Mouse (Mus musculus) CD4-positive helper T cell, adult 2 months (primary cell): ENCODE results near the gene 4930451I11Rik.
A peak's percentile ranks its signal among the peaks of the same experiment; 100 is the strongest.

ENCODE experiments used
- DNase-seq: peaks from one replicate; pipeline ENCODE4 v3.0.0-alpha.2; 2012; ENCODE audit warnings: low read depth, missing footprints, low spot score

4930451I11Rik gene

DNA sequence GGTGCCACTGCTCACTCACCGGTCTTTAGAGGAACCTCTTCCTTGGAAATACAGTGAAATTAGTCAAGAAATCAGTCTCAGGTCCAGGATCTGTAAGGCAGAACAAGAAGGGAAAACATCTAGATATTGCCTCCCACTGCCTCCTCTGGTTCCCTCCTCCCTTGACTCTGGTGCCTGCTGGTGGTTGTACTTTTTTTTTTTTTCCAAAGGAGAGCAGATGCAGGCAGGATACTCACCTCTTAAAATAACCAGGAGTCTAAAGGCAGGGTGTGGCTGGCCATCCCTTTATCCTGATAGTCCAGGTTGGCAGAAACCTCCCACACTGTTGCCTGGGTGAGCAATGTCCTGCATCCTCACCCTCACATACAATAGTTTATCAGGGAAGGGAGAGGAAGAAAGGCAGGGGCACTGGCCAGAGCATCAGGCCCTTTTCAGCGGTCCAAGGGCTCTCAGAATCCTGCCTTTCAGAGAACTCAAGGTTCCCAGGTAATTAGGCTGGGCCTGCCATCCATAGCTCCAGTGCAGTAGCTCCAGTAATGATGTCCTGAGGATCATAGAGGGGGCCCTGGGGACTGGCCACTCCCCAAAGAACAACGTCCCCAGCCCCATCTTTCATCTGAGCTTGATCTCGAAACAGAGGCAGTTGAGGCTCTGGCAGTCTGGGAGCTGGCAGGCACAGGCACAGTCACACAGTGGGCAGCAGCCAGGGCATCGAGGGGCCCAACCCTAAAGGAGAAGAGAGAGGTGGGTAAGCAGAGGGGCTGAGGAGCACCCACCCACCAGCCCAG, 31.0 kb downstream of the 4930451I11Rik start:
- no peak for DNase-seq

DNA sequence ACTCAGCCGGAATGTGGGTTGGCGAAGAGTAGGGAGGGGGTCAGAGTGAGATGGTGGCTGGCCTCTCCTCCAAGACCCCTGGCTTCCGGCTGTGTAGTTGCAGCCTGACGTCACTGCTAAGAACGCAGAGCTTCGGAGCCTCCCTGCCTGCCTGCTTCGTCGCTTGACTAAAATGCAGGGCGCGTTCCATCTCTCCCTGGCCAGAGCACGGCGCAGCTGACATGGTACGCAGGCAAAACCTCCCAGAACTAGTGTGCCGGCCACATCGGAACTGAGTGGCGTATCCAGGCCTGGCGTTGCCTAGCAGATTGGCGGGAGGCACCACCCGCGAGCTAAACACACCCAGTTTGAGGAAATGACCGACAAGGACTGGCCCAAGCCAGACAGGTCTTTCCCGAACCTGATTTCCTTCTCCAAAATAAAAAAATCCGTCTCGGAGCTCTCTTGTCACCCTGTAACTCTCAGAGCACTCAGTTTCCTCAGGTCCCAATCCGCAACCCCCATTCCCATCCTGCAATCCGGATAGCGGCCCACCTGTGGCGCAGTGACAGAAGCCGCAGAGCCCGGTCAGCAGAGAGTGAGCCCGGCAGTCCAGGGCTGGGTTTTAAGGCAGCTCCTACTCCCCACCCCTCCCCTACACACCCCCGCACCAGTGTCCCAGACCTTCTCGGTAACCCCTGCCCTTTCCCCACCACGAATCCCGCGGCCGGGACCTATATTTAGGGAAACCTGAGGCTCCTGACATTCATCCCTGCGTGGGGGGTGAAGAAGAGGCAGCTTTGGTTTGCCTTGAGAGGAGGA, 31.8 kb downstream of the 4930451I11Rik start:
- no peak for DNase-seq

DNA sequence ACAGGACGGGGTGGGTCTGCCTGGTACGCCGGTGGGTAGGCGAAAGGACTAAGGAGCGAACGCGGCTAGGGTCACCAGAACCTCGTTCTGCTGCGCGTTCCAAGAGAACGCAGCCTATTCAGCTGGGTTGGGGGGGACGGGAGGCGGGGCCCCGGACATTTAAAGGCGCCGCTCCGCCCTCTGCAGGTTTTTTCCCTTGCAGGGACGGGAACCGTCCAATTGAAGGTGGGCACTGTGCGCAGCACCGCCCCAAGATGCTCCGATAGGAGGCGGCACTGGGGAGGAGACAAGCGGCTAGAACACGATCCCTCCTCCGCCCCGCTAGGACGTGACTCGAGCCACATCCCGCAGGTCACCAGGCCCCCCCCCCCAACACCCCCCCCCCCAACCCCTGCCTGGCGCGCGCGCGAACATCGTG, 32.4 kb downstream of the 4930451I11Rik start:
- DNase-seq = peak; percentile 98

DNA sequence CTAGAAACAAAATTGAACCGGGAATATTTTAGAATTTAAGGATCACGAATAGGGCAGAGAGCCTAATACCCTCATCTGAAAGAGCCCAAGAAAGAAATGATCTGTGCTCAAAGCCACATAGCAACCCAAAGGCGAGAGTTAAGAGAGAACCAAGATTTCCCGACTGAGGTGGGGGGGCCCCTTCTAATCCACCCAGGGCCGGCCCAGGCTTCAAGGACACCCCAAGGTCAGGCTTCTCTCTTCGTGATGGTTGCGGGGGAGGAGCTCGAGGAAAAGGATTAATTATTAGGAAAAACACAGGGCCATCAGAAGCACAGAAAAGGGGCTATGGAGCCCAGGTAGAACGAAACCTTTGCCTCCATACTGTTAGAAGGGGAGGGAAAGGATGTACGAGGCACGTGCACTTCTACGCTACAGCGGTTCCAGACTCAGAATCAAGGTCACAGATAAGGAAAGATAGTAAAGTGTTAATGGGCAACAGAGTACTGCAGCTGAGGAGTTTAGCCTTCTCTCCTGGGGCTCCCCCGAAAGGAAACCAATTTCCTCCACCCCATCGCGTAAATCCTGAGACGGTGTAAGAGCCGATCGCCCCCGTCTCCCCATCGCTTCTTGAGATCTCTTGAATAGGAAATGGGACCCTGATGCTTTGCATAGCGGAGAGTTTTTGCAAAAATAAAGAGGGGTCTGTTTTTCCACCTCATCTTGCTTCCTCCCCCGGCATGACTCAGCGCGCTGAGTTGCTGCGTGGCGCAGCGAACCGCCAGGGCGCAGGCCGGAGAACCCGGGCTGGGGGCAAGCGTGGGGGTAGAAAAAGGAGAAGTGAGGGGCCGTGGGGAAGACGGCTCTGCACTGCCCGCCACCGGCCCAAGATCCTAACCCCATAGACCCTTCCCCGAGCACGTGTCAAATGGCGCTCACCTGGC, 33.1 kb downstream of the 4930451I11Rik start:
- peak; percentile 76 for DNase-seq

DNA sequence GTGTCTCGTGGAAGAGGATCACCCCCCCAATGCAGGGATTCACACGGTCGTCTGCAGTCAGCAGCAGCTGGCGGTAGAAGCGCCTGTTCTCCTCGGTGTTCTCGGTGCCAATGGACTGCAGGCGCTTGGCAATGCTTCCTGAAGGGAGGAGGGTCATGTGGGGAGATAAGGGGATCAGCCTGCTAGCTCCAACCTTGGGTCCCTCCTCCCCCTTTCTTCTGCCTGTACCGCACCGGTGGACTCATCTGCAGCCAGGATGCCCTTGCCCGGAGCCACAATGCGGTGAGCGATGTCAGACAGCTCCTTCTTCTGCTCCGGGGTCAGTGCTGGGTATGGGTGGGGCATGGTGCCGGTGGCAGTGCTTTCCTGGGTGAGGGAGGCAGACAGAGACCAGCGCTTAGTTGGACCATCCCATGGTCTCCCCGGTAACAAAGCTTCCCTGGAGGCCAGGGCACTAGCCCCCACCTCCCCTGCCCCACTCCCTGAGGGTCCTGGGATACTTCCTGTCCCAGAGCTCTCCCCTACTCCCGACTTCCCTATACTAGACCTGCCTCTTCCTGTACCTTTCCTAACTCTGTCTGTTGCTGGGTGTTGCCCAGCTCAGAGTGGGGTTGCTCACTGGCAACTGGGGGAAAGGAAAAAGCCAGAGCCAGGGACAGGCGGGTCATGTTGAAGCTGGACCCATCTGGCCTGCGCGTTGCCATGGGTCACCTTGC, 33.9 kb downstream of the 4930451I11Rik start, which contains the start of gene Fam57b:
Gene Fam57b (plus strand): TSS at position 258 of the 716 bp plus-strand sequence.
- DNase-seq = peak; percentile 44

DNA sequence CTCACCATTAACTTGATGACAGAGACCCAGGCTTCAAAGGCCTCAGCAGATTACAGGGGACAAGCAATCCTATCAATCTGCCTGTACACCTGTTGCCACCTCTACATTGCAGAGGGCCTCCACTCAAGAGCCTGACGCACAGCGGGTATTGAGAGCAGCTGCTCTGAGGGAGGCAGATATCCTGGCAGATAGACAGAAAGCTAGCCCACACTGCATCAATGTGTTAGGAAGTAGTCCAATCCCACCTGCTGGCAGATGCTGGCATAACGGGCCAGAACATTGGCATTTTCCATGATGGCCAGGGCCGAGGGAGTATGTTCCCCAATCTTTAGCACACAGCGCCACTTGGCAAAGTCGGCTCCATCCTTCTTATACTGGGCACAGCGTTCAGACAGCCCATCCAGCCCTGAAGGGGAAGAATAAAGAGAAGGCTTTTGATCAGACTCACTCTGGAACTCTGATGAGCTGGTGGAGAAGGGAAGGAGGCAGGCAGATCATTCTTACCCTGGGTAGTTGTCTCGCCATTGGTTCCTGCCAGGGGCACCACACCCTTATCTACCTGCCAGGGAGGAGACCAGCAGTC, 35.0 kb downstream of the 4930451I11Rik start:
- DNase-seq = peak; percentile 54

DNA sequence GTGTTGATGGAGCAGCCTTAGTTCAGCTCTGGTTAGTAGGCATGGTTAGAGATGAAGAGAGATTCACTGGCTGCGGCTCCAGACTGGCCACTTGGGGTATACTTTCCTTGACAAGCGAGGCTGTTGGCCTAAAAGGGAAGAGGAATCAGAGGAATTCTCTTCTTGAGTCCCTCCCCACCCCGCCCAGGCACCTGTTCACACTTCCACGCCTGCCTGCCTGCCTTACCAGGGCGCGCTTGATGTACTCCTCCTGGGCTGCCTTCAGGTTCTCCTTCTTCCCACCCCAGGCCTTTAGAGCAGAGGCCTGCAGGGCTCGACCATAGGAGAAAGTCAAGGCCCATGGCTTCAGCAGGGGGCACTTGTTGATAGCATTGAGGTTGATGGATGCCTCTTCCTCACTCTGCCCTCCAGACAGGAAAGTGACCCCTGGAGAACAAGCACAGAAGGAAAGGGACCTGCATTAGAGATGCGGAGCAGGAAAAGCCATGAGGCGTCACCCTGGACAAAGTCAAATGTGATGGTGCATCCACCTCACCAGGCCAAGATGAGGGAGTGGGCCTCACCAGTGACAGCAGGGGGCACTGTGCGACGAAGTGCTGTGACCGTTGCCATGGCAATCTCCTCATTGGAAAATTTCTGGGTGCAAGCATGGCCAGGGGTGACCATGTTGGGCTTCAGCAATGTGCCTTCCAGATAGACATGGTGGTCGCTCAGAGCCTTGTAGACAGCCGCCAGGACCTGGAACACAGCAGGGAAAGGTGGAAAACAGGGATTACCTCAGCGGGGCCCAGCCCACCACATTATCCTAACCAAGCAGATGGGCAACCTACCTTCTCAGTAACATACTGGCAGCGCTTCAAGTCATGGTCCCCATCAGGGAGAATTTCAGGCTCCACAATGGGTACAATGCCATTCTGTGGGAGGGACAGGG, 35.8 kb downstream of the 4930451I11Rik start:
- no peak for DNase-seq

DNA sequence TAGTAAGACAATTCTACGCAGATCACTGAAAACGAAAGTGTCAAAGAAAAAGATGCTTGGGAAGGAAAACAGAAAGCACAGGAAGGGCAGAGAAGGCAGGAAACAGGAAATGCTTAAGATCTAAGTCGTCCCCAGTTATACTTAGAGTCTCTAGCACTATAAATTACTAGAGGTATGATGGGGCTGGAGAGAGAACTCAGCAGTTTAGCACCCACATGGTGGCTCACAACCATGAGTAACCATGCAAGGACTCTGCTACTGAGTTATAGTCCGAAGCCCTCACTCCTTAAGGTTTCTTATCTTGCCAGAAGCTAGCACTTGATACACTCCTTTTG, 37.2 kb downstream of the 4930451I11Rik start:
- DNase-seq = peak; percentile 70

DNA sequence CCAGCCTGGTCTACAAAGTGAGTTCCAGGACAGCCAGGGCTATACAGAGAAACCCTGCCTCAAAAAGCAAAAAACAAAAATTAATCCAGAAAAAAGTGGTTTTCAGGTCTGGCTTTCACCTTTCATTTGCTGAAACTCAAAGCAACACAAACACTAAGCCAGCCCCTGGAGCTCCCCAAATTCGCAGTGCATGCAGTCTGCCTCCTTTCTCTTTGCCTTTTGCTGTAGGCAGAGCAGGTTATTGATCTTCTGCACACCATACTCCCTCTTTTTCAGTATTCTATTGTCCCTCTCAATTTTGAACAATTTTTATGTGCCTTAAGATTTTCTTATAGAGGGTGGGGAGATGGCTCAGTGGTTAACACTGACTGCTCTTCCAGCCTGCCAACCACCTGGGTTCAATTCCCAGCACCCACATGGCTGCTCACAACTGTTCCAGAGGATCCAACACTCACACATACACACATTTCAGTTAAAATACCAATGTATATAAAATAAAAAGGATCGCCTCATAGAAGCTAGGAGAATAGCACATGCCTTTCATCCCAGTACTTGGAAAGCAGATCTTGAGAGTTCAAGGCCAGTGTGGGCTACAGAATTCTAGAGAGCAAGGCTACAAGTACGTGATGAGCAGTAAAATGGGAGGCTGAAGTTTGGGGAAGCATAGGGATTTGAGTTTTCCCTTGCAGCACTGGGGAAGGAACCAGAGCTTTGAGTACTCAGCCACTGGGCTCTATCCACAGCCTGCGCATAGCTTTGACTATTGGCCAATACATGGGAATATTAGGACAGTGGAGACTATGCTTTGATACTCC, 37.8 kb downstream of the 4930451I11Rik start:
- DNase-seq = no peak

DNA sequence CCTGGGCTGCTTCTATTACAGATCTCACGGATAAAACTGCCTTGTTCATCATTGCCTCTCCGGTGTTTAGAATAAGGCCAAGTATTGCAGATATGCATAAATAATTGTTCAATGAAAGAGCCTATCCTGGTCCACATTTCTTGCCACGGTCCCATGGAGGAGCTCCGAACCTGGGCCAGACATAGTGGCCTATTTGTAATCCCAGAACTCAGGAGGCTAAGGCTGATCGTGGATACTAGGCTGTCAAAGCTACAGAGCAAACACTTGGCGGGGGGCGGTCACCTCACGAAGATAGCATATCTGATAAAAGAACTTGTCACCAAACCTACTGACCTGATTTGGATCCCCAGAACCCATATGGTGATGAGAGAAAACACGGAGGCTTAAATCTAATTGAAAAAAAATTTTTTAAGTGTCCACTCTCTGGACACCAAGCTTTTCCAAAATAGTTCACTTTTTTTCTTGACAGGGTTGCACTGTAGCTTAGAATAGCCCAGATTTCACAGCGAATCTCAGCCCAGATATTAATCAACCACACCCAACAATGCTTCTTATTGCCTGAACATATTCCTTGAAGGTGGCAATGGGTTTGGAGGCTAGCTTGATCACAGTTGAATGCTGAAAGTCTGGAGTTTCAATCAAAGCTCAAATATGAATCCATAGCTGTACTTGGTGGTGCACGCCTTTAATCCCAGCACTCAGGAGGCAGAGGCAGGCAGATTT, 38.6 kb downstream of the 4930451I11Rik start:
- DNase-seq = no peak

DNA sequence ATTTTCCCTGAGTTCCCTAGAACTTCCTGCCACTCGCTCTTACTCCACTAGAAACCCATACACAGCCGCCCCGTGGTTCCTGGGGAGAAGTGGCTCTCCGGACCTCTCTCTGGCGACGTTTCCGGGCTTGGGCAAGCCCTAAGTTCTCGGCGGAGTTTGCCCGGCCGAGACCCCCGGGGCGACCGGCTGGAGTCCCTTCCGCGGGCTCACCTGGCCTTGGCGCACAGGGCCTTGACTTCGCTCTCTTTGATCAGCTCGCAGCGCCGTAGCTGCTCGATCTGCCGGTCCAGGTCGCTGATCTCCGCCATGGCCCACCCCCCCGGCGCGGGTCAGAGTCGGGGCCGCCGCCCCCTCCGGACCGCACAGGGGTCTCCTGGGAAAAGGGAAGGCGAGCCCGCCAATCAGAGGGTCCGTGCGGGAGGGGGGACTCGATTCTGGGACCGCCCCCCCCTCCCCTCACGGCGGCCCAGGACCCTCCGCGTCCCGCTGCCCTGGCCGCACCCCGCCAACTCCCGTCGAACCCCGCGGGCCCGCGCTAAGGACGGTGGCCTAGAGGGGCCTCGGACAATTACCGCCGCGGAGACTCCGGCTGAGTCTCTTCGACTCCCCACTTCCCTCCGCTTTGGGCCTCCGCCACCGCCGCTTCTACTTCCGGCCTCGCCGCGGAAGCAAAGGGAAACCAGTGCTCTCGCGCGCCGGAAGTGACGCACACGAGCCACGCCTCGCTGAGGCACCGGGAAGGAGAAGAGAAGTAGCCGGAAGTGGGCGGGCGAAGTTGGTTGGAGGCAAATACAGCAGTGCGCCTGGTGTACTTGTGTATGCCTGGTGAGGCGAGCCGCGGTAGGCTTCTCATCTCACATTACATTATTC, 39.4 kb downstream of the 4930451I11Rik start, which contains the start of gene Ppp4c:
Gene Ppp4c (minus strand): TSS at position 646 of the 870 bp plus-strand sequence.
- peak; percentile 98 for DNase-seq

DNA sequence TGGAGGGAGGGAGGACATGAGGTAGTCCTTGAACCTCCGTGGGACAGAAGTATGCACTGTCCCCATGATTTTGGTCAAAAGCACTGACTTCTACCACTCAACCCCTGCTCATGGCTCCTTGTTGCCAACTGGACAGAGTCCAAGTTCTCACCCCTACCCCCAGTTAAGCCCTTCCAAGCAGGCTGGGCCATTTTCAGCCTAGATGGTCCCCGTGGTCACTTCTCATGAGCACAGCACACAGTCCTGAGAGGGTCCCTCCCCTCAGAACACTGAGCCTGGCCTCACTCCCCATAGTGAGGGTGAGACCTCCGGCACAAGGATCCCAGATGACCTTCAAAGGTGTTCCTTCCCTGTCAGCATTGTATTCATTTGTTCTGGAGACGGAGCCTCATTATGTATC, 42.3 kb downstream of the 4930451I11Rik start:
- DNase-seq = no peak

DNA sequence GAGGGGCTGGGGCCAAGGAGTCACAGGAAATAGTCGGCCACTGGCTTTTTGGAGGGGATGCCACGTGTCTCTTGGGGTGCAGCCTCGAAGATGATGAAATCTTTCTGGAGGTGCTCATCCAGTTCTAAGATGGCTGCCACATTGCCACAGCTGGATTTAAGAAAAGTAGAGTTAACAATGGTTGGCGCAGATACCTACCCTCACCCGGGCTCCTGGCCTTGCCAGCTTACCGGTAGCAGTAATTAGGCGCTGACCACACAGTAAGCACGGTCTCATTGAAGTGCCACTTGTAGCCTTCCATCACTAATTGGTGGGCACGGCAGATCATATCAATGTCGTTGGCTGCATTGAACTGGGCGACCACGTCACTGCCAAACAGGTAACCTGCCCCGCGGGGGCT, 45.3 kb downstream of the 4930451I11Rik start:
- no peak for DNase-seq

DNA sequence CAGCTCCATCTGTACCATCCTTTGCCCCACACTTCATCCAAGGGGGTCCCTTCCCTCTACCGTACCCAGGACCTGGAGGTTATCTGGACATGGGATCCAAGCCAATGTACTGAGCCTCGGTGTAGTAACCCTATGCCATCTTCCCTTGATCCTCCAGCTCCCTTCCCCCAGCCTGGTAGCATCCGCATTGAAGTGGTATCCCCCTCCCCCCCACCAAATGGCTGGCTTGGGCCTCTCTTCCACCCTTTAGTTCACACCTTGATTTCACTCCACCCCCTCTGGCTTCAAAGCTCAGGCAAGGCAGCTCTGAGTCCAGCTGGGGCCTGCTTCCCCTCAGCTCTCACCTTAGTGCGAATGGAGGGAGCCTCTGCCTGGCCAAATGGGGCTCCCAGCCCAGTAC, 46.4 kb downstream of the 4930451I11Rik start:
- no peak for DNase-seq

DNA sequence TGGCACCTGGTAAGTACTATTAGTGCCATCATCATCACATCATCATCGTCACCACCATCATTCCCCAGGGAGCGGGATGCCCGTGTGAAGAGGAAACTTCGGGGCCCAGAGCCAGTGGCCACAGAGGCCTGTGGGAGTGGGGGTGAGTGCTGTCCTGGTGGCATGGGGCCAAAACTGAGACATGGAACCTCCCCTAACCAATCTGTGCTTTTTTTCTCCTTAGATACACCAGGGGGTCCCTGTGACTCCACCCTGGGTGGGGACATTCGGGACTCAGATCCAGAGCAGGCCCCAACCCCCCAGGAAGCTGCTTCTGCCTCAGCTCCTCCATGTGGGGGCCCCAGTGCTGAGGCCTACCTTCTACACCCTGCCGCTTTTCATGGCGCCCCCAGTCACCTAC, 47.0 kb downstream of the 4930451I11Rik start:
- no peak for DNase-seq

DNA sequence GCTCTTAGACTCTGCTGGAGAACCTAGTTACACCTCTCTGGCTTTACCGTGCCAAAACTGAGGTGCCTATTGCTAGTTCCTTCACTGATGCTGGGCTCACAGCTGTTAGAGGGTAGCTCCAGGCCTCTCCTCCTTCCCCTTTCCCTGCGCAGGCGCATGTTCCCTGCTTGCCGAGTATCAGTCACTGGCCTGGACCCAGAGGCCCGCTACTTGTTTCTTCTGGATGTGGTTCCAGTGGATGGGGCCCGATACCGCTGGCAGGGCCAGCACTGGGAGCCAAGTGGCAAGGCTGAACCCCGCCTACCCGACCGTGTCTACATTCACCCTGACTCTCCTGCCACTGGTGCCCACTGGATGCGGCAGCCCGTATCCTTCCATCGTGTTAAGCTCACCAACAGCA, 48.7 kb downstream of the 4930451I11Rik start:
- no peak for DNase-seq
